Mouse (Mus musculus): ENCODE results near the gene Kctd10.

Kctd10 gene

DNA sequence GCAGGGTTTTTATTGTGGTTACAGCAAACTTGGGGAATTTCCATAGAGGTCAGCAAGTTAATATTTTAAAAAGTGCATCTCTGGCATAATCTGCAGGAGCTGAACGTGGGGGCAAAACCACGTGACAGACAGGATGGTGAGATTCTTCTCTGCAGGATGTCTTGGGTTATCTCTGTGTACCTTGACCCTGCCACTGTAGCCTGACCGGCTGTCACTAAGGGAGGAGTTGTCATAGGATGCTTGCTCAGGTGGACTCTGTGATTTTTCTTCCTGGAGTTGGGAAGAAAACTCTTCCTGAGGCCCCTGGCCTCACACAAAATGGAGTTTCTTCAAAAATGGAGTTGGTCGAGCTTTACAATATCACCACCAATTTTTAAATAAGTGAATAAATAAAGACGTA lies 37.3 kb downstream of the Kctd10 start:
- DNase-seq = no peak

GRCm38 (mm10) chr5:114323791-114324507 lies 56.4 kb downstream of the Kctd10 start:
- peak; percentile 37 for DNase-seq

DNA sequence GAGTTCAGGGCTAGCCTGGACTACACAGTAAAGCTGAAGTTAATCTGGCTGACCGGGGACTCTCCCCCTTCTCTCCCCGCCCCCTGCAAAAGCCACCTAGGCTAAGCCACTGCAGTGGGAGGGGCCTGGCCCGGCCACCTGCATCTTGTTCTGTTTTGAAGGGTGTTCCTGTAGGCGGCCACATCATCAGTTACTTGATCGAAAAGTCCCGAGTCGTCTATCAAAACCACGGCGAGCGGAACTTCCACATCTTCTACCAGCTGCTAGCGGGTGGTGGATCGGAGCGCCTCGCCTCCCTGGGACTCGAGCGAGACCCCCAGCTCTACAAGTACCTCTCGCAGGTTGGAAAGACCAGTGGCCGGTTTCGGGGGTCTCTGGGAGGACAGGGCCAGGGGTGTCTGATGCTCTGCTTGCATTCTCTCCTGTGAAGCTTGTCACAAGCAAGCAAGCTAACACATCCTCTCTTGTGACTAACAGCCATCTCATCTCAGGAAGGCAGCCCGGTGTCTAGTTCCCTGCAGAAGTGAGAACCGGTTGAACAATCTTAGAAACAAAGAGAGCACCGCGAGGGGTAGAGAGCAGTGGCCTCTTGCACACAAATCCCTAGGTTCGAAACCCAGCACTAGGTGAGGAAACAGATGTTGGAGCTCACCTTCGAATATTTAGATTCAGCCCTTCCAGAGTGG lies 57.1 kb downstream of the Kctd10 start:
- DNase-seq = no peak
